Mouse (Mus musculus): ENCODE results near the gene 4930572O03Rik.
"Not testable (repeated sequence)": the region's sequence is repeated elsewhere in the genome, so short reads cannot be mapped to it uniquely, and the experiment has no call there.

Gene 4930572O03Rik

DNA sequence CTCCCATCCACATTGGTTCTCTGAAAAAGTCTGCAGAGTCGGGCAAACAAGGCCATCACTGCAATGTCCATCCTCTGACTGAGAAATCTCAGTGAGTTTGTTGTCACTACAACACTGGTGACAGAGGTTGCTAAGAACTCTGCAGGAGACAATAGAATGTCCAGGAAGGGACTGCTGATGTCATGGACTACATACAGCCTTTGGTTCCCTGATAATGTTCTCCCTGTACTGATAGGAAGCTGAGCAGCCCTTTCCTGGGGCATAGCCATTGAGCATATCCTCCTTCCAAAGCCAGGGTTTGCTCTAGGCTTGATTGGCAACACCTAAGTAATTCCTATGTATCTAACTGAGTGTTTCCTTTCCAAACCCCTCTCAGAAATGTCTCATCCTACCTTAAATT lies at the start of gene 4930572O03Rik:
Gene 4930572O03Rik, minus strand, starts transcription at position 101 of the 400 bp plus-strand sequence.
- DNase-seq (ENCODE audit: low spot score) = not testable (repeated sequence)

DNA sequence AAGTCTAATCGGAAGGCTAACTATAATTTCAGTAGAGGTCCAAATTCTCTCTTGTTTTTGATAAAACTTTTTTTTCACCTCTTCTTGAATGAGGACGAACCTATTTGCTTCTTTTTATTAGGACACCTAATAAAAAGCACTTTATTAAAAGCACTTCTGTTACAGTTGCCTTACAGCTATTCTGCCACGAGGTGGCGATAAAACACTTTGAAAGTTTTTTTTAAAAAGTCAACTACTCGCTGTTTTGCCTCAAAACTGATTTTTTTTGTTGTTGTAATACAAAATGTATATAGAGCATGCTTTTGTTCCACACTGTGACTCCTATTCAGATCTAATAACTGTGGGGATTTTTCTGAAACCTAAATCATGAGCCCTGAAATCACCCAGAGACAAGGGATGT lies 46.0 kb upstream of the 4930572O03Rik start:
- peak; percentile 11 for DNase-seq (ENCODE audit: low spot score)

DNA sequence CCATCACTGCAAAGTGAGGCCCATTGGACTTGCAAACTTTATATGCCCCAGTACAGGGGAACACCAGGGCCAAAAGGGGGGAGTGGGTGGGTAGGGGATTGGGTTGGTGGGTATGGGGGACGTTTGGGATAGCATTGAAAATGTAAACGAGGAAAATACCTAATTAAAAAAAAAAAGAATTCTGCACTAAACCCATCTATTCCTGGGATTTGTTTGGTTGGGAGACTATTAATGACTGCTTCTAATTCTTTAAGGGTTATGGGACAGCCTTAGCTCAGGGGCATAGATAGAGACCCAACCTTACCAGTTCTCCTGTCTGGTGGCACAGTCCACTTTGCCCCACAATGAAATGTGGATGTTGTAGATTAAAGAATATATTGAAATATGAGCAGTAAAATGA lies 40.9 kb upstream of the 4930572O03Rik start:
- not testable (repeated sequence) for DNase-seq (ENCODE audit: low spot score)

DNA sequence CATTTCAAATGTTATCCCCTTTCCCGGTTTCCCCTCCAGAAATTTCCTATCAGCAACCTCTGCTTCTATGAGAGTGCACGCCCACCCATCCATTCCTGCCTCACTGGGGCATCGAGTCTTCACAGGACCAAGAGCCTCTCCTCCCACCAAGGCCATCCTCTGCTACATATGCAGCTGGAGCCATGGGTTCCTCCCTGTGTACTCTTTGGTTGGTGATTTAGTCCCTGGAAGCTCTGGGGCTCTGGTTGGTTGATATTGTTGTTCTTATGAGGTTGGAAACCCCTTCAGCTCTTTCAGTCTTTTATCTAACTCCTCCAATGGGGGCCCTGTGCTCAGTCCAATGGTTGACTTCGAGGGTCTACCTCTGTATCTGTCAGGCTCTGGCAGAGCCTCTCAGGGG lies 35.0 kb upstream of the 4930572O03Rik start:
- DNase-seq (ENCODE audit: low spot score) = peak; percentile 6

DNA sequence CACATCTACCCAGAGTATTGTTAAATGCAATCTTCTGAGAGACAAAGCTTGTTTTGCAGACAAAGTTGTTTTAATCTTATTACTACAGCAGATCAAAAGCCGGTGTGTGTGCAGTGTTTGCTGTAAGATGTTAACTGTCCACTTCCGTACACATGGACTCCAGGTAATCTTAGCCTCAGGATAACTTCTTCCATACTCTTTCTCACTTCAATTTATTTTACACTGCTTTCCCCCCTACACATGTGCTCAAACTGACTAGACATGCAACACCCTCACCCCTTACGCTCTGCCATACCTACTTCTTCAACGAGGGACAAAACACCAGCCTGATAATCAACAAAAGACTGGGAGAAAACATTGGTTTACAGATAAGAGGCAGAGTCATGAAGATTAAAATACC lies 34.0 kb upstream of the 4930572O03Rik start:
- DNase-seq (ENCODE audit: low spot score) = peak; percentile 22

DNA sequence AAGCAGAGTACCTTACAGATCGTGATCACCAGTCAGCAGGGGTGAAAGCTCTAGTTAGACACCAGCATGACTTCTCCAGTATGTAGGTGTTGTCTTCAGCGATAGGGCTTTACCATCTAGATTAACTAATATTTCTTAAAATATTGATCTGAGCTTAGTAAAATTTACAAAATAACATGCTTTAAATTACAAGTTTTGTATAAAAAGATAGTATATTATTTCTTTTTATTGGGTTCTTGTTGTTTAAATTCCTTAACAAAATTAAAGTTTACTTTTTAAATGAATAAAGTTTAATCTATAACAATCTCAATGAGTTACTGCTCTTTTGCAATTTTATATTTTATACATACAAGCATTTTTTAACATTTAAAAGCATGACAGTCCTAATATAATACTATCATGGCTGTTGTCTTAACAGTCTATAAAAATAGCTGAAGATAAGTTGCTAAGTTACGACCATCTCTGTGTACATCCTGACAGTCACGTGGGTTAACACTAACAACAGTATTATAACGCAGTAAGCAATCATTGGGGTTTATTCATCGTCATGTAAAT lies 32.9 kb upstream of the 4930572O03Rik start:
- DNase-seq (ENCODE audit: low spot score) = peak; percentile 23

DNA sequence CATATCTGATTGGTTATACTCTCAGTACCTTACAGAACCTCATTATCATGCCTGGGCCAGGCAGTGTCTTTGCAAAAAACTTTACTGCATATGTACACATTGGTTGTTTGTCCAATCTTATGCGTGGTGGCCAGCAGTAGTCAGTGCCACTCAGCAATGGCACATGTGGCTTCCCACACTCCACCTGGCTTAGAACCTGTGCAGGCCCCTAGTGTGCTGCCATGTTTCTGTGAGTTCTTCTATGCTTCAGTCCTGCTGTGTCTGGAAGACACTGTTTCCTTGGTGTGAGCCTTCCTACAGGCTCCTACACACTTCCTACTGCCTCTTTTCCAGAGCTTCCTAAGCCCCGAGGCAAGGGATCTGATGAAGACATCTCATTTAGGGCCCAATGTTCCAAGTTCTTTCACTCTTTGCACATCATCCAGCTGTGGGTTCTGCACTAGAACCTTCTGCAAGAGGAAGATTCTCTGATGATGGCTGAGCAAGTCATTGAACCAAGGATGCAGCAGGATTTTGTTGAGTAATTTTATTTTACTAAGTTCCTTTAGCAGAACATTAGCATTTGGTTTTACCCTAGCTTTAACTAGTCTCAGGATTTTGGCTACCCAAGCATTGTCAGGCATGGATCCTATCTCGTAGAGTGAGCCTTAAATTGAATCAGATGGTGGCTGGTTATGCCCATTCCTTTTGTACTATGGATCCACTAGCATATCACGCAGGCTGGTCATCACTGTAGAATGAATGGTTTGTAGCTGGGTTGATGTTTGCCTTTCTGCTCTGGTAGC lies 32.2 kb upstream of the 4930572O03Rik start:
- DNase-seq (ENCODE audit: low spot score) = peak; percentile 2

DNA sequence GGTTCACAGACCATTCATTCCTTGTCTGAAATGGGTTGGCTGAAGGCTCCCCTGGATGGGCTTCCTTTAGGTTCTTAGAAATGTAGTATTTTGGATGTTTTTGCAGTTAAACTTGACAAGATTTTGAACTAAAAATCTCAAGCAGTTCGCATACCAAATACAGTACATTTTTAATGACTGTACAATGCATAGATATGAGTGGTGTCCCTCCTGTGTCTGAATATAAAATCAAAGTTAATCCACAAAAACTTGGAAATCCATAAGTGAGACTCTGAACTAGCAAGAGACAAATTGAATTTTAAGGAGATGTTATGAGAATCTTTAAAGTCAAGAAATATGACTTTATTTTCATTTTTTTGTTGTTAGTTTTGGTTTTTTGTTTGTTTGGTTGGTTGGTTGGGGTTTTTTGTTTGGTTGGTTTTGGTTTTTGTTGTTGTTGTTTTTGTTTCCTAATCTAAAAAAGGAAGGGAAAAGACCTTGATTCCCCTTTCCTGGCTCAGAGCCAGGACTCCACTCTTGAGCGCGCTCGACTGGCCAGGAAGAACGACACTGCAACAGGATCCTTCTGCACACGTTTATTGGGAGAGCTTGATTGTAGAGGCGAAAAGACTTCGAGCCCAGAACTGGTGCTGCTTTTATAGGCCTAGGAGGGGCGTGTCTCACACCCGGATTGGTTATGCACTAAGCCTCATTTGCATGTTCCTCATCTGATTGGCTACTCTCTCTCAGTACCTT lies 24.6 kb upstream of the 4930572O03Rik start:
- peak; percentile 4 for DNase-seq (ENCODE audit: low spot score)

DNA sequence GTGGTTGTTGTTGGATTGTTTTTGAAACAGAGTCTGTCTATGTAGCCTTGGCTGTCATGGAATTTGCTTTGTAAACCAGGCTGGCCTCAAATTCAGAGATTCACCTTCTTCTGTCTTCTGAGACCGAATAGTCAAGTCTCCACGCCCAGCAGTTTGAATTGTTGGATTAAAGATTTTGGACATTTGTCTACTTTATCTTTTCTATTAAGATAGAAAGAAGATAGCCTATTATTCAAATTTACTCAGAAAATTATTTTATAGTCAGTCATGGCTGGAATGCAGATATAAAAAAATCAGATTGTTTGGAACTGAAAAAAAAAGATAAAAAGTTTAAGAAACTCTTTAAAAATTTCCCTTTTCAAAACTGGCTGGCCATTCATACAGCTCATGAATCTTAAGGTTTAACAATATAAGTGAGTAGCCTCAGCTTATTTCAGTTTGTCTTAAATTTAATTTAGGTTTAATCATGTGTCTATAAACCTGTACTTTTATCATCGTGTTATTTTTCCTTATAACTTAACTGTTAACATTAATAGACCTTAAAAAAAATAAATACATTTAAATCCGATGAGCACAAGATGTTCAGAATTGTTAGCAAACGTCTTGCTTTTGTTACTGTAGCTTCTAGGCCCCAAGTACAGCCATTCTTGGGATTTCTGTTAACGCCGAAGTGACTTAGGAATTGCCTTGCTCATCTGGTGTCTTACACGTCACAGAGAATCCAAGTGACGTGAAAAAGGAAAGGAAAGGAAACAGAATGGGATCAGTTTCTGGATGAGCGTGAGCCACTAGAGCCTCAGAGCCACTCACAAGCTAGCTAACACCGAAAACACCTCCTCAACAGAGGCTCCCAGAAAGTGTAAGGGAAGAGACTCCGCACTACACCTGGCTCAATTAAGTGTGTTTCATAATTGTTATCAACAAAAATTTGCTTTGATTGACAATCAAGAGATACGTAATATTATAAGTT lies 23.4 kb upstream of the 4930572O03Rik start:
- peak; percentile 24 for DNase-seq (ENCODE audit: low spot score)

DNA sequence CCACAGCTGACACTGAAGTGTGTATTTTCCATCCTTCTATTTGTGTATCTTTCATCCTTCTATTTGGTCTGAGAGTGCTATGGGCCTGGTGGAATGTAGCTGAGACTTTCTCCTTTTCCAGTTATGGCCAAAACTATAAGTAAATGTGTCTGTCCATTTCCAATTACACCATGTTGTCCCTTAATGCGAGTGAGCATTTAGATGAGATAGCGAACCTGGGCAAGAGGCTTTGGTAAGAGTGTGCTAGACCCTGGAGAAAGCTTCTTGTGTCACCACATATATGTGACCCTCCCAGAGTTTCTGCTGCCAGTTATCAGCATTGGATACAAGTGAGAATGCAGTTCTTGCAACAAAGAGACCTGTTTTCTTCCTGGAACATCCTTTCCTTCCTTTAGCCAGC lies 22.0 kb upstream of the 4930572O03Rik start:
- peak; percentile 18 for DNase-seq (ENCODE audit: low spot score)

DNA sequence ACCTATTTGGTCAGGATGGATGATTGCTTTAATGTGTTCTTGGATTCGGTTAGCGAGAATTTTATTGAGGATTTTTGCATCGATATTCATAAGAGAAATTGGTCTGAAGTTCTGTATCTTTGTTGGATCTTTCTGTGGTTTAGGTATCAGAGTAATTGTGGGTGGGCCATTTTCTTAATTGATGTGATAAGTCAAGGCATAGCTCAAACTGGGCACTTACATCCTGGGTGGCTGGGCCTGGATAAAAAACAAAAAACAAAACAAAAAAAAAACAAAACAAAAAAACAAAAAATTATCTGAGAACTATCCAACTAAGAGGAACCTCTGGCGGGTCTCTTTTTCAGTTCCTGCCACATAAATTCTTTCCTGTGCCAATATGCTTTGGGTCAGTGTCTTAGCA lies 20.9 kb upstream of the 4930572O03Rik start:
- DNase-seq (ENCODE audit: low spot score) = peak; percentile 5

DNA sequence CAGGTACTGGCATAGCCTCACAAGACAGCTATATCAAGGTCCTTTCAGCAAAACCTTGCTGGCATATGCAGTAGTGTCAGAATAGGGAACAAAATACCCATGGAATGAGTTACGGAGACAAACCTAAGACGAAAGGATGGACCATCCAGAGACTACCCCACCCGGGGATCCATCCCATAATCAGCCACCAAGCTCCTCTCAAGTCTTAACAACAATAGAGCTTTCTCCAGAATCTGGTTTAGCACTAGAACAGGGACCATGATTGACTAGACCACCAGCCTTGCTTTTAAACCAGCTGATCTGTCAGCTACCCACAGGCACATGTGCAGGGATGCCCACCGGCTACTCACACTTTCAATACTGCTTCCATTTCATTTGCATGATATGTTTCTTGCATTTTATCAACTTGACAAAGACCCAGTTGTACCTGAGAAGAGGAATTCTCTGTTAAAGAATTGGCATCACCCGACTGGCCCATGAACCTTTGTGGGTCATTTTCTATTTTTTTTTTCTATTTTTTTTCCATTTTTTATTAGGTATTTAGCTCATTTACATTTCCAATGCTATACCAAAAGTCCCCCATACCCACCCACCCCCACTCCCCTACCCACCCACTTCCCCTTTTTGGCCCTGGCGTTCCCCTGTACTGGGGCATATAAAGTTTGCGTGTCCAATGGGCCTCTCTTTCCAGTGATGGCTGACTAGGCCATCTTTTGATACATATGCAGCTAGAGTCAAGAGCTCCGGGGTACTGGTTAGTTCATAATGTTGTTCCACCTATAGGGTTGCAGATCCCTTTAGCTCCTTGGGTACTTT lies 17.8 kb upstream of the 4930572O03Rik start:
- peak; percentile 14 for DNase-seq (ENCODE audit: low spot score)

DNA sequence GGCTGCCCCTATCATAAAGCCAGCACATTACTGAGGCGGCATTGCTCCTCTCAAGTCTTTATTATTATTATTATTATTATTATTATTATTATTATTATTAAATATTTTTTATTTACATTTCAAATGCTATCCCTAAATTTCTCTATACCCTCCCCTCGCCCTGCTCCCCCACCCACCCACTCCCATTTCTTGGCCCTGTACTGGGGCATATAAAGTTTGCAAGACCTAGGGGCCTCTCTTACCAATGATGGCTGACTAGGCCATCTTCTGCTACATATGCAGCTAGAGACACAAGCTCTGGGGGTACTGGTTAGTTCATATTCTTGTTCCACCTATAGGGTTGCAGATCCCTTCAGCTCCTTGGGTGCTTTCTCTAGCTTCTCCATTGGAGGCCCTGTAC lies 17.1 kb upstream of the 4930572O03Rik start:
- DNase-seq (ENCODE audit: low spot score) = not testable (repeated sequence)

DNA sequence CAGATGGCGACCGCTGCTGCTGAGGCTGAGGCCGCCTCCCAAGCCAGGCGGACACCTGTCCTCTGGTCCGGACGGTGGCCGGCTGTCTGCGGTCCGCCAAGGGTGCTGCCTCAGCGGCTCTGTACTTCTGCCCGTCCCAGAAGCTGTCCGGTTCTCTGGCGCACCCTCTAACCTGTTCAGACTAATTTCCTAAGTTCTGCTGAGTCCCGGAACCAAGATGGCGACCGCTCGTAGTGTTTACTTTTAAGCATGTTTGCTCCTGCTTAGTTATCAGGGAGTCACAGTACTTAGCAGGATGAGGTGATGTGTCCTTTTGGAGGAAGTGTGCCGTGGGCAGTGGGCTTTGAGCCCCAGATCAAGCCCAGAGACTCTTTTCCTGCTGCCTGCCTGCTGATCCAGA lies 13.9 kb upstream of the 4930572O03Rik start:
- not testable (repeated sequence) for DNase-seq (ENCODE audit: low spot score)

DNA sequence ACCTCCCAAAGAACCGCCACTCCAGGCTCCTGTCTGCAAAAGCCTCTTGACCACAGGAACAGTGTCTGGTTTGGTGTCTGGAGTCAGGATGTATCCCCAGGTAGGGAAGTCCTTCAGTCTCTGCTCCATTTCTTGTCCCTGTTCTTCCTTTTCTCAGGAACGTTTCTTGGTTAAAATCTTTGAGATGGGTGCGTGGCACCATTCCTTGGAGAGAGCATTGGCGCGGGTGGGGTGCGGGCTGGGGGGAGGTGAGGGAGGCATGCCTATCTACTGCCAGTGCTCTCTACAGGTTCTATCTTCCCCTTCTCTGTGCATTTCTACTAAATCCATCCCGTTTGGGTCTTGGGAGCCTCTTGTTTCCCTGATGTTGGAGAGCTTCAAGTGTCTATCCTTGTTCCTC lies 7.0 kb upstream of the 4930572O03Rik start:
- not testable (repeated sequence) for DNase-seq (ENCODE audit: low spot score)

DNA sequence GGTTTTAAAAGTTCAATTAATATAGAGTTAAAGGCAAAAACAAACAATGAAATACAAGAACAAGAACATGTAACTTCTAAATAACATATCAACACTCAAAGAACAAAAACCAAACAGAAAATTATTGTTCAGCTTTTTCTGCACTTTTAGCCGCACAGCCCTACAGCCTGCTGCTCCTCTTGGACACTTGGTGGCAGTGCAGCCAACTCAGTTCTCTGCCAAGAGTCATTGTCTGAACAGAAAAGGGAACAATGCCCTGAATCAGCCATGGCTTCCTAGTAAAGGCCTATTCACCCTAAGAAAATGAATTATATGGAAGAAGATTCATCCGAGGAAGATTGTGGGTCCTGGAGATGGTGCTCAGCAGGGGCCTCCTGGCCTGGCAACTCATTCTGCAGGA lies 4.5 kb downstream of the 4930572O03Rik start:
- not testable (repeated sequence) for DNase-seq (ENCODE audit: low spot score)

DNA sequence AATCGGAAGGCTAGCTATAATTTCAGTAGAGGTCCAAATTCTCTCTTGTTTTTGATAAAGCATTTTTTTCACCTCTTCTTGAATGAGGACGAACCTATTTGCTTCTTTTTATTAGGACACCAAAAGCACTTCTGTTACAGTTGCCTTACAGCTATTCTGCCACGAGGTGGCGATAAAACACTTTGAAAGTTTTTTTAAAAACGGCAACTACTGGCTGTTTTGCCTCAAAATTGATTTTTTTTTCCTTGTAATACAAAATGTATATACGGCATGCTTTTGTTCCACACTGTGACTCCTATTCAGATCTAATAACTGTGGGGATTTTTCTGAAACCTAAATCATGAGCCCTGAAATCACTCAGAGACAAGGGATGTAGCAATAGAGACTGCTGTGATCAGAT lies 11.2 kb downstream of the 4930572O03Rik start:
- peak; percentile 5 for DNase-seq (ENCODE audit: low spot score)

DNA sequence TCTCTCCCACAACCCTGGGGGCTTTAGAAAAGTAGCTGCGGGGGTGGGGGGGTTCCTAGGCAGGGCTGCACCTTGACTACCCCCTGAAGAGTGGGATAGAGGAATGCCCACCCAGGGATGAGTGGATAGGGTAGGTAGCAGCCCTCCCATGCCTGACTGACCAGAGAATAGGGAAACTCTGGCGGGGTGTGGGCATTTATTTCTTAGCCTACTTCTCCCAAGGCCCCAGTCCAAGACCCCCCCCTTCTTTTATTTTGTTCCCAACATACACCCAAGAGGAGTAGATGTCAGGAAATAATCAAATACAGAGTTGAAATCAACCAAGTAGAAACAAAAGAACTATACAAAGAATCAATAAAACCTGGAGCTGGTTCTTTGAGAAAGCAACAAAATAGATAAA lies 19.2 kb downstream of the 4930572O03Rik start:
- DNase-seq (ENCODE audit: low spot score) = peak; percentile 7

DNA sequence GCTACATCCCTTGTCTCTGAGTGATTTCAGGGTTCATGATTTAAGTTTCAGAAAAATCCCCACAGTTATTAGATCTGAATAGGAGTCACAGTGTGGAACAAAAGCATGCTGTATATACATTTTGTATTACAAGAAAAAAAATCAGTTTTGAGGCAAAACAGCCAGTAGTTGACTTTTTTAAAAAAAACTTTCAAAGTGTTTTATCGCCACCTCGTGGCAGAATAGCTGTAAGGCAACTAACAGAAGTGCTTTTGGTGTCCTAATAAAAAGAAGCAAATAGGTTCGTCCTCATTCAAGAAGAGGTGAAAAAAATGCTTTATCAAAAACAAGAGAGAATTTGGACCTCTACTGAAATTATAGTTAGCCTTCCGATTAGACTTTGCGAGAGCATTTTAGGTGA lies 26.8 kb downstream of the 4930572O03Rik start:
- not testable (repeated sequence) for DNase-seq (ENCODE audit: low spot score)

DNA sequence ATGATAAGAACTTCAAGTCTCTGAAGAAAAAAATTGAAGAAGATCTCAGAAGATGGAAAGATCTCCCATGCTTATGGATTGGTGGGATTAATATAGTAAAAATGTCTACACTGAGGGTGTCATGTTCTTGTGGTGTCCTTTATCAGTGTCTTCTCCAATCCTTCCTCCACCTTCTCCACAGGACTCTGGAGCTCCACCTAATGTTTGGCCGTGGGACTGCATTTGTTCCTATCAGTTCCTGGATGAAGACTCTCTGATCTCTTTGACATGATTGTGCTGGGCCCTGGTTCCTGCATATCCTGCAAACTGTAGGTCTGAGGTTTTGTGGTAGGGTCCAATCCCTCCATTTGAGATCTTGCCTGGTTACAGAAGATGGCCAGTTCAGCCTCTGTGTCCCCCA lies 28.7 kb downstream of the 4930572O03Rik start:
- DNase-seq (ENCODE audit: low spot score) = not testable (repeated sequence)

DNA sequence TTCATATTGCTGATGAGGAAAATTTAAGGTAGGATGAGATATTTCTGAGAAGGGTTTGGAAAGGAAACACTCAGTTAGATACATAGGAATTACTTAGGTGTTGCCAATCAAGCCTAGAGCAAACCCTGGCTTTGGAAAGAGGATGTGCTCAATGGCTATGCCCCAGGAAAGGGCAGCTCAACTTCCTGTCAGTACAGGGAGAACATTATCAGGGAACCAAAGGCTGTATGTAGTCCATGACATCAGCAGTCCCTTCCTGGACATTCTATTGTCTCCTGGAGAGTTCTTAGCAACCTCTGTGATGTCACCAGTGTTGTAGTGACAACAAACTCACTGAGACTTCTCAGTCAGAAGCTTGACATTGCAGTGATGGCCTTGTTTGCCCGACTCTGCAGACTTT lies 38.1 kb downstream of the 4930572O03Rik start, which contains the start of gene Speer4d:
Gene Speer4d, plus strand, starts transcription at position 301 of the 400 bp plus-strand sequence.
- DNase-seq (ENCODE audit: low spot score) = not testable (repeated sequence)
